Mouse (Mus musculus) midbrain, postnatal 0 days (tissue): ENCODE data around the gene Satb2. TPM values are rescaled to one million over a fixed set of nuclear protein-coding genes. Genes with fewer than 3 reads are reported as not detected.

Source experiments
- ATAC-seq: fragments of 200-750 bp; cut with Nextera tagmentation; 2 replicates; pipeline ENCODE4 v1.8.0; 2017; ENCODE audit warnings: moderate number of reproducible peaks, mild to moderate bottlenecking, moderate TSS enrichment, moderate library complexity; ENCODE audit not compliant: low FRiP score
- DNase-seq: peaks from one replicate; pipeline ENCODE4 v3.0.0-alpha.2; 2015; ENCODE audit warnings: low spot score
- H3K27ac ChIP-seq: fragments of 300-500 bp; sonication (generic); 2 replicates; pipeline ENCODE4 v1.5.1; 2014; ENCODE audit warnings: low read depth, mild to moderate bottlenecking, low read length, mixed read lengths
- H3K27me3 ChIP-seq: fragments of 300-500 bp; sonication (generic); 2 replicates; pipeline ENCODE4 v1.6.1; 2014; ENCODE audit warnings: low read length, control low read depth, mixed read lengths; ENCODE audit not compliant: insufficient read depth
- H3K36me3 ChIP-seq: fragments of 300-500 bp; sonication (generic); 2 replicates; pipeline ENCODE4 v1.6.1; 2014; ENCODE audit warnings: low read length, control low read depth, mixed read lengths; ENCODE audit not compliant: insufficient read depth
- H3K4me1 ChIP-seq: fragments of 300-500 bp; sonication (generic); 2 replicates; pipeline ENCODE4 v1.6.1; 2014; ENCODE audit warnings: mild to moderate bottlenecking, control low read depth, antibody characterized with exemption, low read length, mixed read lengths; ENCODE audit not compliant: insufficient read depth
- H3K4me2 ChIP-seq: fragments of 300-500 bp; sonication (generic); 2 replicates; pipeline ENCODE4 v1.6.1; 2014; ENCODE audit warnings: low read depth, mild to moderate bottlenecking, low read length, mixed read lengths; ENCODE audit not compliant: poor library complexity, severe bottlenecking
- H3K4me3 ChIP-seq: fragments of 300-500 bp; sonication (generic); 2 replicates; pipeline ENCODE4 v1.5.1; 2014; ENCODE audit warnings: low read depth, mild to moderate bottlenecking, low read length, moderate library complexity
- H3K9ac ChIP-seq: fragments of 300-500 bp; sonication (generic); replicated peaks from 2 replicates; pipeline ENCODE4 v1.6.1; 2014; ENCODE audit warnings: mild to moderate bottlenecking, low read length, moderate library complexity, mixed read lengths; ENCODE audit not compliant: poor library complexity, severe bottlenecking
- H3K9me3 ChIP-seq: fragments of 300-500 bp; sonication (generic); 2 replicates; pipeline ENCODE4 v1.6.1; 2016; ENCODE audit warnings: low read length, control low read depth
- CTCF ChIP-seq: IDR thresholded peaks from 2 replicates; pipeline ENCODE4 v1.5.1; 2016; ENCODE audit warnings: antibody characterized with exemption, mild to moderate bottlenecking
- WGBS: fragments of 180-500 bp; shearing (Covaris S2); extraction: QIAGEN DNeasy Blood & Tissue Kit; methylation state at CpG from one replicate; pipeline ENCODE4 v1.1.7; 2014; 5-methylcytosine and 5-hydroxymethylcytosine counted together
- polyA plus RNA-seq: library from polyadenylated mRNA; unstranded; fragments of >200 nt; fragmentation: Nextera tagmentation; extraction: Ambion mirVana; gene quantifications from 2 replicates; pipeline ENCODE4 v1.2.1, GENCODE M21; 2015
- total RNA-seq: library from RNA; depleted of rRNA; stranded (reverse); fragments of >200 nt; gene quantifications from 2 replicates; pipeline ENCODE4 v1.2.3, GENCODE M21; 2014

The Satb2 gene
- total and polyA plus RNA-seq, 2 experiments from 2014 or later, result 0.85 to 1.2 TPM

DNA sequence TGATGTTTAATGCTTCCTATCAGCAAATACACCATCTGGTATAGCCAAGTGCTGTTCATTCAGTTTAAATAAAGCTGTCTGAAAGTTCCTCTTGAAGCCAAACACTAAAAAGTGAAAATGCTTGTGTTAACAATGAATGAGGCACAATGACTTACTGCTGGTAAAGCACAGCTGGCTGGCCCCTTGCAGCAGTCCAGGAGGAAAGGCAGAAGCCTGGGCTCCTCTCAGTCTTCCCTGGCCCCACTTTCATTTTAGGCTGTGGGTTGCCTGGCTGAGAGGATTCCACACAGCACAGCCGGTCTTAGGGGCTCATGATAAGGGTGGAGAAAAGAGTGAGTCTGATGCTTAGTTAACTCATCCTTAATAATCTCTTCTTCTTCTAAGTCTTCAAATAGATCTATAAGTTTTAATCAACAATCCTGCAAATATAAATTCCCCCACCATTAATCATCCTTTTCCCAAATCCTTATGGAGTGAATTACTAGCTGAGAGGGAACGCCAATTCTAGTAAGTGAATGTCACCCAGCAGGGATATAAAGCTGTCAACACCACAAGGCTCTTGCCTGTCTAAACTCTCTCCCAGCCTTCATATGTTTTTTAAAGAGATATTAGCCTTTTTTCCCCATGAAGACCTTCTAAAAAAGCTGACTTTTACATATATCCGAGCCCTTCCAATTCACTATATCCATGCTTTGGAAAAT, 12.4 kb downstream of the Satb2 start:
- ATAC-seq (no peak), DNase-seq (no peak)
- Histone ChIP-seq H3K36me3 (no peaks in the 10 kb centered on the region), H3K27me3 (peaks cover 33% of the 10 kb centered on the region), H3K4me2 (no peak overlapping the region), H3K9ac (no peak overlapping the region), H3K4me1 (no peaks in the 10 kb centered on the region), H3K4me3 (no peak overlapping the region), H3K9me3 (no peaks in the 10 kb centered on the region), H3K27ac (no peak overlapping the region)
- TF ChIP-seq CTCF, result no peak
- WGBS, result 69% methylated on average over 3 of the region's 3 CpGs

DNA sequence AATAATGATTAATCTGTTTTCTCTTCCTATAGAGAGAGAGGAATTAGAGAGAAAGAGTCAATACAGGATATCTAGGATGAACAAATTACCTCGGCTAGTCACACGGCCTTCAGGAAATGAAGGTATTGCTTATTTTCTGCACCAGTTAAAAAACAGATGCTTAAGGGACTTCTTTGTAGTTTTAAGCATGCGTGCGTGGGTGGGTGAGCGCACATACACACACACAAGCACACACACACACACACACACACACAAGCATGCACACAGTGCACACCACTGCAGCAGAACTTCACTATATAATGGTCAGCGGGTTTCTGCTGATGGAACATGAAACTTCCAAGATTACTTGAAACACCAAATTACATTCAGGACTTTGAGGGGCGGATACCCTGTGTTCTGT, 14.0 kb downstream of the Satb2 start:
- Histone ChIP-seq H3K27me3 (peaks cover 17% of the 10 kb centered on the region), H3K4me3 (no peak overlapping the region), H3K9ac (no peak overlapping the region), H3K9me3 (no peaks in the 10 kb centered on the region), H3K27ac (no peak overlapping the region), H3K4me2 (no peak overlapping the region), H3K36me3 (no peaks in the 10 kb centered on the region), H3K4me1 (no peaks in the 10 kb centered on the region)
- no peak for TF ChIP-seq CTCF
- ATAC-seq (no peak), DNase-seq (no peak)
- 92% methylated on average over 7 of the region's 7 CpGs for WGBS

DNA sequence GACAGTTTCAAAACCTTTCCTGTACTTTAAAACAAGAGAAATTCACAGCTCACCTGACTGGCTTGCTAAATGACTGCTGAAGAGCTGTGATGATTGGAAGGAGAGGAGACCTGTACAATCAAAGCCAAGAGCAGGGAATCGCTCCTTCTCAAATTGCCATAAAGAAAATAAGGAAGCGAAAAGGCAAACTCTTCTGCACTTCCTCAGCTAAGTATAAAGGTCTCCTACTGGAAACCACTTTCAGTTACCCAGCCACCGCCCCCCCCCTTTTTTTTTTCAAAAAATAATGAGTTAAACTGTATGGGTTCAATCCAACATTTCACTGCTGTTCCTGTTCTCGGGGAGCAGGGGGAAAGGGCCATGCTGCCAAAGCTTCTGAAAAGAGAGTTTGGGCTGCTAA, 15.2 kb downstream of the Satb2 start:
- Histone ChIP-seq H3K4me2 (no peak overlapping the region), H3K27me3 (0 out of 2 replicates have a peak, but pooled peaks cover 8% of the 10 kb centered on the region), H3K4me1 (no peaks in the 10 kb centered on the region), H3K9me3 (no peaks in the 10 kb centered on the region), H3K27ac (no peak overlapping the region), H3K9ac (no peak overlapping the region), H3K36me3 (no peaks in the 10 kb centered on the region), H3K4me3 (no peak overlapping the region)
- no peak for TF ChIP-seq CTCF
- ATAC-seq (no peak), DNase-seq (no peak)
- WGBS, result 85% methylated on average over 4 of the region's 4 CpGs

DNA sequence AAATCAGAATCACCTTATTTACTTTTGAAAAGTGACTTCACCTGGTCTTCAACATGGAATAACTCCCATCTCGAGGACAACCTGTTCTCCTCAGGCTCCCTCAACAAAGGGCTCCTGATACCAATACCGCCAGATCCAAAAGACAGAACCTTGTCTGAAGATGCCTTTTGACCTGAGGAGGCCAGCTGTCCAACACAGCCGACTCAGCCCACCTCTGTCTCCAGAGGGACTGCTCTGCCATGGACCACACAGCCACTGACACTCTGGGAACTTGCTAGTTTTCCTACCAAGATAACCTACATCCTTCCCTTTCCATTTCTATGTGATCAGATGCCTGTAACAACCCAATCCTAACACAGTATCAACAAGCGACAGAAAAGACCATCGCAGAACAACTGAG, 19.5 kb downstream of the Satb2 start:
- no peak for TF ChIP-seq CTCF

DNA sequence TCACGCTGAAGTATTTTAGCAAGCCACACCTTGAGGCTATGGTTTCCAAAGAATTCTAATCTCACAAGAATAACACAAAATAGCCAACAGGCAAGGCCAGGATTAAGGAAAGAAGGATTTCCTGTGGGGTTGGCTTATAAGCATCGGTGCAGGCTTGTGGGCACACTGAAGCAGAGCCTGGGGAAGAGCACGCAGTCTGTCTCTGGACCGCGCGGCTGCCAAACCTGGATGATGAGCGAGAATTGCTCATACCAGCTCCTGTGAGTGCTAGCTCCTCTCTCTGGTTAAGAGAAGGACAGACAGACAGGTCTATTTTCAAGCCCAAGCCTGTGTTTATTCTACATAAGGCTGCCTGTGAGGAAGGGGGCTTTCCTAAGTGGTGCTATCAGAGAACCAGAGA, 20.5 kb downstream of the Satb2 start:
- no peaks in the 10 kb centered on the region for H3K36me3 ChIP-seq
- H3K9ac ChIP-seq, result no peak overlapping the region
- H3K9me3 ChIP-seq, result no peaks in the 10 kb centered on the region
- H3K4me1 ChIP-seq, result no peaks in the 10 kb centered on the region
- 80% methylated on average over 7 of the region's 7 CpGs for WGBS
- H3K27ac ChIP-seq, result no peak overlapping the region
- H3K4me2 ChIP-seq, result no peak overlapping the region
- H3K4me3 ChIP-seq, result no peak overlapping the region
- H3K27me3 ChIP-seq, result no peaks in the 10 kb centered on the region
- DNase-seq (no peak), ATAC-seq (no peak)
- TF ChIP-seq CTCF, result no peak

More for the DNA sequence above, 19.5 kb downstream of the Satb2 start:
- 91% methylated on average over 5 of the region's 5 CpGs for WGBS
- Histone ChIP-seq H3K27ac (no peak overlapping the region), H3K9ac (no peak overlapping the region), H3K4me2 (no peak overlapping the region), H3K36me3 (no peaks in the 10 kb centered on the region), H3K9me3 (no peaks in the 10 kb centered on the region), H3K4me1 (no peaks in the 10 kb centered on the region), H3K27me3 (no peaks in the 10 kb centered on the region), H3K4me3 (no peak overlapping the region)
- no peak for DNase-seq
- no peak for ATAC-seq

DNA sequence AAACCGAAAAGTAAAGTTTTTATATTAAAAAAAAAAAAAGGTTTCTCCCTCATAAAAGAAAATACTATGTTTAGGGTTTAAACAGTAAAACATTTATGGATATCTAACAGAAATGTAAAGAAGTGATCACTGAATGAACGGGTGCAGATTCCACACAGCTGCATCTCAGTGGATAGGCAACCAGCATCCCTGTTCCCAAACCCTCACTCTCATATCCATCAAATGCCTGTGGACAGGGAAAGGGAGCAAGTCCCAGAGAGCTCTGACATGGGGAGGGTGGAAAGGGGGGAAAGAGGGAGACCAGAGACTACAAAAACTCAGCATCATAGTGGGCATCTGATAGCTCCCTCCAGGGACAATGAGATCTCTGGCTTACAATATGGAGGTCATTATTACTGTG, 21.6 kb downstream of the Satb2 start:
- Histone ChIP-seq H3K4me2 (no peak overlapping the region), H3K27ac (no peak overlapping the region), H3K9me3 (no peaks in the 10 kb centered on the region), H3K4me1 (no peaks in the 10 kb centered on the region), H3K36me3 (no peaks in the 10 kb centered on the region), H3K4me3 (no peak overlapping the region), H3K27me3 (no peaks in the 10 kb centered on the region), H3K9ac (no peak overlapping the region)
- no peak for ATAC-seq
- no peak for TF ChIP-seq CTCF
- 85% methylated on average over 2 of the region's 2 CpGs for WGBS
- no peak for DNase-seq
